Mouse (Mus musculus): ENCODE results near the gene Hdgf.

Gene Hdgf

GRCm38 (mm10) chr3:87945781-87946540 lies 39.8 kb downstream of the Hdgf start:
- DNase-seq (ENCODE audit: low read depth) = no peak

- DNase-seq (ENCODE audit: low read depth) = peak; percentile 73
Observed at GRCm38 (mm10) chr3:87946541-87946860, 40.4 kb downstream of the Hdgf start.

- DNase-seq (ENCODE audit: low read depth) = no peak
Observed at GRCm38 (mm10) chr3:87947056-87947810, 41.1 kb downstream of the Hdgf start.

GRCm38 (mm10) chr3:87947811-87948199 lies 41.7 kb downstream of the Hdgf start:
- DNase-seq (ENCODE audit: low read depth) = no peak

- peak; percentile 82 for DNase-seq (ENCODE audit: low read depth)
Observed at GRCm38 (mm10) chr3:87948378-87949265, 42.5 kb downstream of the Hdgf start, which contains the start of gene Crabp2. Gene Crabp2, plus strand, starts transcription at chr3:87948666.

- peak; percentile 55 for DNase-seq (ENCODE audit: low read depth)
Observed at GRCm38 (mm10) chr3:87949266-87949954, 43.3 kb downstream of the Hdgf start.

- DNase-seq (ENCODE audit: low read depth) = peak; percentile 52
Observed at GRCm38 (mm10) chr3:87949955-87950515, 43.9 kb downstream of the Hdgf start.

GRCm38 (mm10) chr3:87951946-87952345 lies 45.8 kb downstream of the Hdgf start:
- no peak for DNase-seq (ENCODE audit: low read depth)

- no peak for DNase-seq (ENCODE audit: low read depth)
Observed at GRCm38 (mm10) chr3:87952440-87952839, 46.3 kb downstream of the Hdgf start.

- no peak for DNase-seq (ENCODE audit: low read depth)
Observed at GRCm38 (mm10) chr3:87958056-87958455, 51.9 kb downstream of the Hdgf start.

- DNase-seq (ENCODE audit: low read depth) = no peak
Observed at GRCm38 (mm10) chr3:87958476-87958875, 52.4 kb downstream of the Hdgf start.

GRCm38 (mm10) chr3:87958967-87959366 lies 52.8 kb downstream of the Hdgf start:
- DNase-seq (ENCODE audit: low read depth) = no peak

GRCm38 (mm10) chr3:87959371-87959770 lies 53.2 kb downstream of the Hdgf start:
- peak; percentile 66 for DNase-seq (ENCODE audit: low read depth)

- peak; percentile 29 for DNase-seq (ENCODE audit: low read depth)
Observed at GRCm38 (mm10) chr3:87960191-87960585, 54.1 kb downstream of the Hdgf start.

GRCm38 (mm10) chr3:87960586-87961191 lies 54.6 kb downstream of the Hdgf start:
- peak; percentile 98 for DNase-seq (ENCODE audit: low read depth)

Measured in NIH3T3 (cell line).